Mouse (Mus musculus): ENCODE data around the gene Crybb3. TPM values are rescaled to one million over a fixed set of nuclear protein-coding genes. Genes with fewer than 3 reads are reported as not detected.

Gene Crybb3
- 3.2 and 3.4 TPM in 2 replicates for polyA plus RNA-seq (2012; rRNA removed)

GRCm38 (mm10) chr5:113081439-113081838 is at the start of gene Crybb3:
Gene Crybb3 (minus strand): TSS chr5:113081584.

GRCm38 (mm10) chr5:113070017-113070416 is 11.4 kb downstream of the Crybb3 start, which contains the start of gene Crybb2:
Gene Crybb2 (minus strand): TSS chr5:113070117.

Other genes starting within 250 kb of the Crybb3 start
- 1.5 and 2.4 TPM in 2 replicates for gene Myo18b, start 185.2 kb downstream of the Crybb3 start, polyA plus RNA-seq (2012; rRNA removed)
- gene Grk3, start 65.8 kb downstream of the Crybb3 start, polyA plus RNA-seq (2012; rRNA removed): 28.0 and 32.9 TPM in 2 replicates
- gene Crybb2, start 11.5 kb downstream of the Crybb3 start, polyA plus RNA-seq (2012; rRNA removed): not detected in 2 replicates
- gene 2900026A02Rik, start 139.7 kb upstream of the Crybb3 start, polyA plus RNA-seq (2012; rRNA removed): 7.0 and 8.5 TPM in 2 replicates
- 0.04 and 0.07 TPM in 2 replicates for gene Tmem211, start 145.3 kb upstream of the Crybb3 start, polyA plus RNA-seq (2012; rRNA removed)
- gene Sgsm1, start 229.2 kb upstream of the Crybb3 start, polyA plus RNA-seq (2012; rRNA removed): 39.3 and 45.0 TPM in 2 replicates